In the genomic region with DNA sequence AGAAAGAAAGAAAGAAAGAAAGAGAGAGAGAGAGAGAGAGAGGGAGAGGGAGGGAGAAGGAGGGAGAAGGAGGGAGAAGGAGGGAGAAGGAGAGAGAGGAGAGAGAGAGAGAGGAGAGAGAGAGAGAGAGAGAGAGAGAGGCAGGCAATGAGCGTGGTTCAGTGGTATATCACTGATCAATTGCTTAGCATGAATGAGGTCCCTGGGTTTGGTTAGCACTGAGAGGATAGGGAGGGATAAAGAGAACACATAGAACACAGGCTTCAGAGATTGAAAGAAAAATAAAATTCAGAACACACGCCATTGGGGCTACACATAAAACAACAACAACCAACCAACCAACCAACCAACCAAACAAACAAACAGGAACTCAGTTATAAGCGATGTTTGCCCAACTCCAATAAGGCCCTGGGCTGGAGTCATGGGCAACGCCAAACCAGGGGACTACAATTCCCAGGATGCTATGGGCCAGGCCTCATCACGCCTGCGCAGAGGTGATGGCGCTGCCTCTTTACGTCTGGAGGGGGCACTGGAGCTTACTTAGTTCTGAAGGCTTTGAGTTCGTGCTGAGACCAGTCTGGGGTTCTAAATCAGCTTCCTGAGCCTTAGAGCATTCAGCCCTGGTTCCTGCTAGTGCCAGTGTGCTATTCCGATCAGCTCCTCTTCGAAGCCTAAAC, we compare ENCODE assay signal across 8 mouse cellular contexts. TPM values are rescaled to one million over a fixed set of nuclear protein-coding genes. Genes with fewer than 3 reads are reported as not detected.
DNase-seq lines count a peak whose midpoint lies in the region.

No protein-coding gene starts in this region.

- peak overlapping the region; percentile 92 for H3K4me3 ChIP-seq in megakaryocyte, embryonic 14.5 days (replicated peaks)

- no peaks in the 10 kb centered on the region for H3K36me3 ChIP-seq in megakaryocyte, embryonic 14.5 days (replicated peaks; ENCODE audit: low read length)

- DNase-seq in adrenal gland, adult (ENCODE audit: inconsistent age in 2 of 2, low spot score in 1 of 2), result peak; percentile 91 to 96
- peak; percentile 97 for DNase-seq in embryo, embryonic 10 days (ENCODE audit: low spot score)
- peak; percentile 83 for DNase-seq in gastrocnemius, postnatal 10 days
- DNase-seq in induced T-regulatory cell, adult 2 months (ENCODE audit: low read depth), result peak; percentile 96
- peak; percentile 62 to 90 for DNase-seq in left cerebral cortex, adult 9 months (ENCODE audit: low spot score in 2 of 2)
- DNase-seq in right cerebral cortex, postnatal 10 days (ENCODE audit: low spot score in 2 of 2), result peak; percentile 91
- DNase-seq in urinary bladder, postnatal 36 days (ENCODE audit: low spot score in 2 of 2), result peak; percentile 71 to 87

- no peaks in the 10 kb centered on the region for H3K9me3 ChIP-seq in megakaryocyte, embryonic 14.5 days

- H3K27me3 ChIP-seq in megakaryocyte, embryonic 14.5 days (replicated peaks), result peaks cover 6% of the 10 kb centered on the region

- peaks cover 53% of the 10 kb centered on the region for H3K4me1 ChIP-seq in megakaryocyte, embryonic 14.5 days

RNA-seq across cellular contexts. Expression of a gene that starts 5.5 kb away (rescaled TPM):
- not detected for total RNA-seq in gastrocnemius, postnatal 10 days (2021)
- 3.9 TPM in 1 of 2 replicates, not detected in the other for polyA plus RNA-seq in megakaryocyte, embryonic 14.5 days (2012; ENCODE audit: insufficient read depth, low replicate concordance)

RNA-seq across cellular contexts. Expression of a gene that starts 14.7 kb away (rescaled TPM):
- total RNA-seq in gastrocnemius, postnatal 10 days (2021), result 10 to 100 TPM; 23.4 to 24.1 TPM
- 74.6 and 104 TPM in 2 replicates for polyA plus RNA-seq in megakaryocyte, embryonic 14.5 days (2012; ENCODE audit: insufficient read depth, low replicate concordance)

RNA-seq across cellular contexts. Expression of a gene that starts 21.5 kb away (rescaled TPM):
- 1 to 10 TPM; 2.8 to 3.8 TPM for total RNA-seq in gastrocnemius, postnatal 10 days (2021)
- 9.6 and 20.9 TPM in 2 replicates for polyA plus RNA-seq in megakaryocyte, embryonic 14.5 days (2012; ENCODE audit: insufficient read depth, low replicate concordance)

RNA-seq across cellular contexts. Expression of a gene that starts 23.6 kb away (rescaled TPM):
- total RNA-seq in gastrocnemius, postnatal 10 days (2021), result under 1 TPM in 1 of 2 experiments, not detected in 1; 0.61 TPM
- polyA plus RNA-seq in megakaryocyte, embryonic 14.5 days (2012; ENCODE audit: insufficient read depth, low replicate concordance), result 3.1 and 26.7 TPM in 2 replicates

RNA-seq across cellular contexts. Expression of a gene that starts 28.8 kb away (rescaled TPM):
- total RNA-seq in gastrocnemius, postnatal 10 days (2021), result 1 to 10 TPM; 2.8 TPM
- 1.4 and 11.2 TPM in 2 replicates for polyA plus RNA-seq in megakaryocyte, embryonic 14.5 days (2012; ENCODE audit: insufficient read depth, low replicate concordance)

Comparison
In these comparisons a context has a peak if more than half of its experiments do, and no peak if none do; other contexts are left out.
1. Peak in every context shown above with its lines: DNase-seq and H3K4me3 ChIP-seq.